Mouse (Mus musculus) layer of hippocampus, postnatal 10 days (tissue): ENCODE results near the gene Cnr2. TPM values are rescaled to one million over a fixed set of nuclear protein-coding genes. Genes with fewer than 3 reads are reported as not detected.

Experiments used
- DNase-seq, 2 experiments: peaks; one replicate each; pipeline ENCODE4 v3.0.0; 2021; ENCODE audit warnings: low spot score in 2 of 2
- total RNA-seq, 2 experiments: library from RNA; stranded (reverse); gene quantifications; 2 replicates each; pipeline ENCODE4 v1.2.3; 2021

Gene Cnr2
- total RNA-seq, 2 experiments from 2014 or later = 0.18 to 0.22 TPM

- DNase-seq = peak in 1 of 2 experiments; percentile 42
These were observed 19.1 kb upstream of the Cnr2 start for GRCm38 (mm10) chr4:135875991-135876582.

GRCm38 (mm10) chr4:135876583-135877020 lies 18.6 kb upstream of the Cnr2 start:
- peak; percentile 58 to 65 for DNase-seq

DNA sequence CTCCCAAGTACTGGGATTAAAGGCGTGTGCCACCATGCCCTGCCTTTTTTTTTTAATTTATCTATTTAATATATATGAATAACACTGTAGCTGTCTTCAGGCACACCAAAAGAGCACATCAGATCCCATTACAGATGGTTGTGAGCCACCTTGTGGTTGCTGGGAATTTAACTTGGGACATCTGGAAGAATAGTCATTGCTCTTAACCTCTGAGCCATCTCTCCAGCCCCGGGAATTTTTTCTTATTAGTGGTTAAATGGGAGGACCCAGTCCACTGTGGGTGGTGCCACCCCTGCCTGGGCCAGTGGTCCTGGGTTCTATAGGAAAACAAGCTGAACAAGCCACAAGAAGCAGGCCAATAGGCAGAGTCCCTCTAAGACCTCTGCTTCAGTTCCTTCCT lies 17.5 kb upstream of the Cnr2 start:
- DNase-seq = peak in 1 of 2 experiments; percentile 28

GRCm38 (mm10) chr4:135879021-135879420 lies 16.2 kb upstream of the Cnr2 start:
- no peak for DNase-seq

GRCm38 (mm10) chr4:135880018-135880417 lies 15.2 kb upstream of the Cnr2 start:
- DNase-seq = no peak

- DNase-seq = no peak
These were observed 14.6 kb upstream of the Cnr2 start for GRCm38 (mm10) chr4:135880576-135880975.

DNA sequence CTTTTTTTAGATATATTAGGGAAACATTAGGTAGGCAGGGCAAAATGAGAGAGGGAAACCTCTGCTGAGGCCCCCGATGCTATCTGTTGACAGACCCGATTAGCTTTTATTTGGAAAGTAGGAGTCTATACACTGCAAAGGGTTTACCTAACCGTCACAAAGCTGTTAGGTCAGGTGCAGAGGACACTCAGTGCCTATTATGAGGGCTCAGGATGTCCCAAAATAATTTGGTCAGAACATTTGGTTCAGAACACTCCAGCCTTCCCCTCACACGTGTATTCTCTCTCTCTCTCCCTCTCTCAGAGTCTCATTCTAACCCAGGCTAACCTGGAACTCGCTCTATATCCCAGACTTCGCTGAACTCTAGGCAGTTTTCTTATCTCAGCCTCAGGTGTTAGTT lies 13.2 kb upstream of the Cnr2 start:
- no peak for DNase-seq

DNA sequence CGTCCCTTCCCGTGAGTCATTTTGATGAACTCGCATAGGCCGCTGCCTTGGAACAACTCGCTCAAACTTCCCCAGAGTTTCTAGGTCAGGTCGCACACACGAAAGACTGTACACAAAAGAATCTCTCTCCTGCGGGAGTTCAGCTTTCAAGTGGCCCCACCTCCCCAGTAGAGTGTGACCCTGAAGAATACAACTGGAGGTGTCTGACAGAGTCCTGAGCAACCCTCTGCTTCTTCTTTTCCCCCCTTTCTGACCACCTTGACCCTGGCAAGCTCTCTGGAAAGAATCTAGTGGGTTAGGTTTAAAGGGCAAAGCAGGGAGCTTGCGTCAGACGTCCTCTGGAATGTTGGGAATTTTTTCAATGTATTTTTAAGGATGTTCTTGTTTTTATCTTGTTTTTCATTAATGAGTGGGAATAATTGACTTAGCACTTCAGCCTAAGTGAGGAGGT lies 11.8 kb upstream of the Cnr2 start:
- DNase-seq = no peak

DNA sequence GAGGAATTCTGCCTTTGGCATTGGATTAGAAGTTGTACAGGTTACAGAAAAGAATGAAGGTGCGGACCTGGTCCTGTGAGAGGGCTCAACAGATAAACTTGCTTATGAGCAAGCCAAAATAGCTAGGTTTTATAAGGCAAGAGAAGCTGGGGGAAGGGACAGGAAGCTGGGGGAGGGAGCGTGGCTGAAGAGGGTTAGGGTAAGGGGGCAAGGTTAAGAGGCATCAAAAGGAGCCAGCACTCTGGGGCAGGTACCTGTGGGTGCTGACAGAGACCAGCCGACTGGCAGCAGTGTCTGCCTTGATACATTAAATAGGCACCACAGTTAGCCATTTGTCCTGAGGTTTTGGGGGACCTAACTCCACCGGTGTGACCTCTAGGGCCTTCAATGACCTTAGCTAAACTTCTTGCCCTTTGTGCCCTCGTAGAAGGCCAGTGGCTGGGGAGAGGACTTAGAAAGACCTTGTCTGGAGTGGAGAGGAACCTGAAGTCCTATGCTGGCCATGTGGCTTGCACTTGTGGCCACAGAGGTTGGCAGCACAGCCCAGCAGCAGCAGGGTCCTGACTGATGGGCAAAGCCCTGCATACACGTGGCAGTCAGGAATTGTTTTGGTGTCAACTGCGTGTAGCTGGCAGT lies 11.2 kb upstream of the Cnr2 start:
- DNase-seq = no peak

DNA sequence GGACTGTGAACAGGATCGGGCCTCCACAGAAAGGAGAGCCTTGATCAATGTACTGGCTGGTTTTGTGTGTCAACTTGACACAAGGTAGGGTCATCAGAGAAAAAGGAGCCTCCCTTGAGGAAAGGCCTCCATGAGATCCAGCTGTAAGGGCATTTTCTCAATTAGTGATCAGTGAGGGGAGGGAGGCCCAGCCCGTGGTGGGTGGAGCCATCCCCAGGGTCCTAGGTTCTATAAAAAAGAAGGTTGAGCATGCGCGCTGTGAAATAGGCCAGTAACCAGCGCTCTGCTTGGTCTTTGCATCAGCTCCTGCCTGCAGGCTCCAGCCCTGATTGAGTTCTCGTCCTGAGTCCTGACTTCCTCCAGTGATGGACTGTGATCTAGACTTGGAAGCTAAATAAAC lies 10.7 kb upstream of the Cnr2 start:
- no peak for DNase-seq

DNA sequence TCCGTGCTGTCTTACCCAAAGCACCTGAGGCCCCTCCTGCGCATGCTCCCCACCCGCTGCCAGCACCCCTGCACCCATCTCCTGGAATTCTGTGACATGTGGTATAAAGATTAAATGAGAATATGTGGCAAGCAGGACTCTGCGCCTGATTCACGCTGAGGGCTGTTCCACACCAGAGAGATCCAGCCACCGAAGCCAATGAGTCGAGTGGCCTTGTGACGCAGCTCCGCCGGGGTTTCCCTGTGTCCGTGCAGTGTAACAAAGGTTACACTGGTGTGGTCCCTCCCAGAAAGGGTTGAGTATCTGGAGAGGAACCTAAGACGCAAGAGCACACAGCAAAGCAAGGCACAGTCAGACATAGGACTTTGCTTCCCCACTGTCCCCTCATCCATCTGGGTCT lies 9.5 kb upstream of the Cnr2 start:
- no peak for DNase-seq

GRCm38 (mm10) chr4:135886184-135886583 lies 9.0 kb upstream of the Cnr2 start:
- DNase-seq = no peak

DNA sequence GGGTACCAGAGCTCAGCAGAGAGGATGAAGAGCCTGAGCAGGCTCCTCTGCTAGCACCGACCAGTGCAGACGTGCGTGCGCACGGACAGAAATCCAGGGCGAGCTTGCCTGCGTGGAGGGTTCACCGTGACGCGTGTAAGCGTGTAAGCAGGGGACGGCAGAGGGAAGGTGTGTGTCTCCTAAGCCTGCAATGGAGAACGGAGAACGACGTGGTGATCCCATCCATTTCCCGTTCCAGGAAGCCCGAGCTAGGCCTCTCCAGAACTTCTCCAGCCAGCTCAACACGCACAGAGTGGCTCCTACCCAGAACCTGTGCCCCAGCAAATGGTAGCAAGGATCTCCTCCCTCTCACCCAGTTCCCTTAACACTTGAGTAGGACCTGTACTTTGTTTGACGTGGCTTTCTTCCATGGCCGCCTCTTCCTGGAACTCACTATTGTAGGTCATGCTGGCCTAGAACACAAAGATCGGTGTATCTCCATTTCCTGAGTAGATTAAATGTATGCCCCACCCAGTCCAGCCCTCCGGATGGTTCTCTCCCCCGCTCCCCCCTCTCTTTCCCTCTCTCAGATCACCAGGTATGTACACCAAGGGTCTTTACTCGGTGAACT lies 6.6 kb upstream of the Cnr2 start:
- no peak for DNase-seq

DNA sequence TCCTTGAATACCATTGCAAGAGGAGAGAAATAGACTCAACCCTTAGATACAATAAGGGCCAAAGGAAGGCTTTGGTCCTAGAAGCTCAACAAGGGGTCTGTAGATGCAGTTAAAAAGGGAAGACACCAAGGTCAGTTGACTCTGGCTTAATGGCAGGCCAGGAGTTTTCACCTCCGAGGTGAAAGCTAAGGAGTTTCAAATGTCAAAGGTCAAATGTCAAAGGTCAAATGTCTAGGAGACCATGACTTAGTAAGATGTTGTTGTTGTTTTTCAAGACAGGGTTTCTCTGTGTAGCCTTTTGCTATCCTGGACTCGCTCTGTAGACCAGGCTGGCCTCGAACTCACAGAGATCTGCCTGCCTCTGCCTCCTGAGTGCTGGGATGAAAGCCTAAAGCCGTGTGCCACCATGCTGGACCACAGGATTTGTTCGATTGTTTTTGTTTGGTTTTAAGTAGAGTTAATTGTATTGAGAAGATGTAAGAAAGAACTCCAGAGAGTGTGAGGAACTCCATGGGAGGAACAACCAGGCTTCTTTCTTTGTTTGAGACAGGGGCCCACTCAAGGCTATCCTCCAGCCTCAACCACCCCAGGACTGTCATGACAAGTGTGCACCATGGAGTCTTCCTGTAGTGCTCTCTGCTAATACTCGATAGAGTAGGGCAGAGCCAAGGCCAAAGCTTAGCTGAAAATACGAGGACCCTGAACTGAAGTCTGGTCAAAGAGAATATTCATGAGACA lies 5.9 kb upstream of the Cnr2 start:
- no peak for DNase-seq

DNA sequence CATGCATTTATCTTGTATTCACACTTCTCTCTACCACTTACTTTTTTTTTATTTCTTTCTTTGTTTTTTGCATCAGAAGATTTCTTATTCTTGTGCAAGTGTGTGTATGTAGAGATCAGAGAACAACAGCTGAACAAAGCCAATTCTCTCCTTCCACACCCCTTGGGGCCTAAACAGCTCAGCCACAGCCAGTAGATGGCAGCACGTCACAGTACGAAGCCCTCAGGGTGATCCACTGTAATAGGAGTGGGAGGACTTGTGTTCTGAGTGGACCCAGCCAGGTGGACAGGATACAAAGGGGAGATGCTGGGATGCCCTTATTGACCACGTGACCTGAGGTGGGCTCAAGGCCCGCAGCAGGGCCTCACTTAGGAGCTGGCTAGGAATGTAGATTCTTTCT lies 5.3 kb upstream of the Cnr2 start:
- peak; percentile 74 to 78 for DNase-seq

DNA sequence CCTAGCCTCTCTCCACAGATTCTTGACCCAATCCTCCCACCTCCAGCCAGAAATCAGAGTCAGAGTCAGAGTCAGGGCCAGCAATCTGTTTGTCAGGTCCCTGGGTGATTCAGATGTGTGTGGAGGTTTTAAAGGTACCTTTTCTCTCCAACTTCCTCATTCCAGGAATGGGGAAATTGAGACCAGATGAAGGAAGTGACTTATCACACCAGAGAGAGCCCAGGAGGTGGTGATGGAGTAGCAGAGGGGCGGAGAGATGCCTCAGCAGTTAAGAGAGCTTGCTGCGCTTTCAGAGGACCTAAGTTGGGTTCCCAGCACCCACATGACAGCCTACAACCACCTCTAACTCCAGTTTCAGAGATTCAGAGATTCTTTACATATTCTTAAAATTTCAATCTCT lies 3.7 kb upstream of the Cnr2 start:
- no peak for DNase-seq

DNA sequence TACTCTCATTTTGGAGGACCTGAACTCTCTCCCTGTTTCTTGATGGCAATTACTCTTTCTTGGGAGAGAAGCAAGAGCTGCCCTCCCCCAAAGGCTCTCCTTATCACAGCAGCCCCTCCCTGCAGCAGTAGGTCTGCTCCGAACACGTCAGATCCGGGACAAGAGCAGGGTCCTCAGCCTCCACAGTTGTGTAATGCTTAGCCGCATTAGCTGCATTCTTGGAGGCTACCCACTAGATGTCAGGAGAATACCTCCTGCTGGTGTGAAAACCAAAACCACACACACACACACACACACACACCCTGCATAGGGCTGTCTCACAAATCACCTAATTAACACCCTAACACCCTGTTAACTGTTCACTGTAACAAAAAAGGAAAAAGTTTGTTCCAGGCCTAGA lies 2.3 kb upstream of the Cnr2 start:
- DNase-seq = no peak

- no peak for DNase-seq
These were observed 963 bp downstream of the Cnr2 start for GRCm38 (mm10) chr4:135896157-135896556.

DNA sequence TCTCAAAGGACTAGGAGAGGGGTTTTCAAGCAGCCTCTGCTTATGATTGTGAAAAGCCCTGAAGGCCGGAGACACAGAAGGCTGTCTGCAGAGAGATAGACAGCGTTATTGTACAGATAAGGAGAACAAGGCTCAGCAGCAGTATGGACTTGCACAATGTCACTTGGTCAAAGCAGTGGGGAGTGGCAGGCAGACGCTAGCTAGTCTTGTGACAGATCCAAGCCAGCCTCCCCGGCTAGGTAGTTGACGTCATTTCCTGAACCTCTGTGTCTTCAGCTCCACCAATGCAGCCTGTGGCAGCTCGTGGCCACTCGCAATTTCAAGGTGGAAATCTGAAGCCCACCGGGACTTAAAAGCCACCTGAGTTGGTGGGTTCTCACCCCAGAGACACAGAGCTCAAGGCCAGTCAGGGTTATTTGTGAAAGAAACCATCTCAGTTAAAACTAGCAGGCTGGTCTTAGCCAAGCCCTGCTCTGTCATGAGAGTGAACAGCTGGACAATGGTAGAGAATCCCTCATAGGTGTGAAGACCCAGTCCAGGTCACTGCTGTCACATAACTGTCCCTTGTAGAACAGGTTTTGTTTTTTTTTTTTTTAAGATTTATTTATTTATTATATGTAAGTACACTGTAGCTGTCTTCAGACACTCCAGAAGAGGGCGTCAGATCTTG lies 3.3 kb downstream of the Cnr2 start:
- no peak for DNase-seq

DNA sequence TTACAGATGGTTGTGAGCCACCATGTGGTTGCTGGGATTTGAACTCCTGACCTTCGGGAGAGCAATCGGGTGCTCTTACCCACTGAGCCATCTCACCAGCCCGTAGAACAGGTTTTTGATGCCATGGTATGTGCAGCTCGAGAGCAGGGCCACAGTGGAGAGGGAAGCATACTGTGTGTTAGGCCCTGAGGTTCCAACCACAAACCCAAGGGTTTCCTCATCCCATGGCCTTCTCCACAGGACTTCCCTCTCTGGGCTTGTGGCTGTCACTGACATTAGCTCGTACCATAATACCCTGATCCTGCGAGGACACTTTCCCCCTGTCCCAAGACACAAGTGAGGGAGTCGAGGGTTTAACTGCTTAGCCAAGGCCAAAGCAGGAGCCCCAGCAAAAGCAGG lies 3.9 kb downstream of the Cnr2 start:
- no peak for DNase-seq

DNA sequence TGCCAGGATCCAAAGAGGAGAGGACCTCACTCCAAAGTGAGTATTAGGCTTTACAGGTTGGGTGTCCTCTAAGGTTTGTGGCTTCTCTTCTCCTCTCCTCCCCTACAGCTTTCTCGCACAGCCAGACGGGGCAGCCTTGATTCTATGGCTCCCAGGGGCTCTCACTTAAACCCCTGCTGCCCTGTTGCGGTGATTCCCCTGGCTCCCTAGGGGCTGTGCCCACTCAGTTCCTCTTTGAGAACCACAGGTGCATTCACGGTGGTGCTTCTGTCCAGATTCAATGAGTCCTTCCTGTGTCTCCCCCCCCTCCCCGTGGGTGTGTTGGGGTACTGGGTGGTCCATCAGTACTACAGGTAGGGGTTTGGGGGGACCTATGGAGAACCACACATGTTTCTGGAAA lies 4.8 kb downstream of the Cnr2 start:
- DNase-seq = no peak
